Mouse (Mus musculus): ENCODE results near the gene Elovl7.

Gene Elovl7

DNA sequence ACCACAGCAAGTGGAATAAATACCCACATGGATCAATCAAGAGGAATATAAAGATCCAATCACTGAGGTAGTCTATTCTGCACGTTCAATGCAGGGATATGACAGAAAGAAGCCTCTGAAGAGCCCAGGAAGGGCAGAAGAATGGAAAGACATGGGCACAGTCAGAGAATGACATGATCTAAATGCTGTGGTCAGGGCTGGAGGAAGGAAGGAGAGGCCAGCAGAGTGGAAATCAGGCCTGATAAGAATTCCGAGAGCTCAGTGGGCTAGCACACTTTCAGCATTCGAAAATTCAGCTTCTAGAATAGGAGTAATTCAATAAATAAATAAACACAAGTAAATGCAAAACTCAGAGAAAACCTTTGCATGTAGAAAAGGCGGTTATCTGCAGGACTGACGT is 27.5 kb downstream of the Elovl7 start:
- no peak for DNase-seq (ENCODE audit: low read depth)

DNA sequence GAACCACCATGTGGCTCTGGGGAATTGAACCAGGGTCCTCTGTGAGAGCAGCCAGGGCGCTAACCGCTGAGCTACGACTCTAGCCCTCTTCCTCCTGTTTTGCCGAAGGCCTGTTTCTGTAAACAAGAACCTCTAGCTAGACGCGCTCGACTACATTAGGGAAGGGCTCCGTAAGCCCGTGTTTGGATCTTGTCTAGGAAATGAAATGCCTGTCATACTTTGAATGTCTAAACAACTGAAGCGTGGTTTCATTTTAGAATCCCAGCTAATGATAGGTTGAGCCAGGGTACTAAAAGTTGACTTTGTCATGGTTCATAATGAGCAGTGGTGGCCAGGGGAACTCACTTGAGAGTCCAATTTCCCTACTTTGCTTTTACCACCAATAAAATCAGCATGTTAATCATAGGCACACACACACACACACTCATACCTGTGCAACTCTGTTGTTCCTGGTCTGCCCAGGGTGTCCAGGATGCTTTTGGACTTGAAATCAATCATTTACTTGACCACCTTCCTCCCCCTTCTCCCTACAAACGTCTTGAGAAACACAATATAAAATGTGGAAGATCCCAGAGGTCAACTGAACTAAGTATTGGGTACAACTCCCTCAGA is 31.0 kb downstream of the Elovl7 start:
- DNase-seq (ENCODE audit: low read depth): no peak

- DNase-seq (ENCODE audit: low read depth): no peak
These were observed 36.9 kb downstream of the Elovl7 start for GRCm38 (mm10) chr13:108251106-108251505.

- DNase-seq (ENCODE audit: low read depth): no peak
These were observed 39.8 kb downstream of the Elovl7 start for GRCm38 (mm10) chr13:108253977-108254376.

DNA sequence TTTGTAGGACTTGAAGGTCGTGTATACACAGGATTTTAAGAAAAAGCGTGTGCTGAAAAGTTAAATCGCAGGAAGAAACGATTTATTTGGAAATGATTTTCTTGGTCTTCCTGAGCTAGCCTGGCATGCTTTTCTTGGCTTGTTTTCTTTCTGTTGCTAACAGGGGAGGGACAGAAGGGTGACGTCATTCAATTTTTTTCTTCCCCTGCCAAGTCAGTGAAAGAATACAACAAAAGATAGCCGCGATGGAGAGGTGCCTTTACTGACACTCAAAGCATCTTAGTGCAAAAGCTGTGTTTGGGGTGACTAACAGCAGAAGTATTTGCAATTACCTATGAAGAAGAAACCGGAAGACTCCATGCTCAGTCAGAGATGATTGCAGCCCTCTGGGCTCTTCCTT is 48.8 kb downstream of the Elovl7 start:
- DNase-seq (ENCODE audit: low read depth): no peak

- no peak for DNase-seq (ENCODE audit: low read depth)
These were observed 51.2 kb downstream of the Elovl7 start for GRCm38 (mm10) chr13:108265394-108265793.

GRCm38 (mm10) chr13:108267841-108268634 is 53.8 kb downstream of the Elovl7 start:
- no peak for DNase-seq (ENCODE audit: low read depth)

DNA sequence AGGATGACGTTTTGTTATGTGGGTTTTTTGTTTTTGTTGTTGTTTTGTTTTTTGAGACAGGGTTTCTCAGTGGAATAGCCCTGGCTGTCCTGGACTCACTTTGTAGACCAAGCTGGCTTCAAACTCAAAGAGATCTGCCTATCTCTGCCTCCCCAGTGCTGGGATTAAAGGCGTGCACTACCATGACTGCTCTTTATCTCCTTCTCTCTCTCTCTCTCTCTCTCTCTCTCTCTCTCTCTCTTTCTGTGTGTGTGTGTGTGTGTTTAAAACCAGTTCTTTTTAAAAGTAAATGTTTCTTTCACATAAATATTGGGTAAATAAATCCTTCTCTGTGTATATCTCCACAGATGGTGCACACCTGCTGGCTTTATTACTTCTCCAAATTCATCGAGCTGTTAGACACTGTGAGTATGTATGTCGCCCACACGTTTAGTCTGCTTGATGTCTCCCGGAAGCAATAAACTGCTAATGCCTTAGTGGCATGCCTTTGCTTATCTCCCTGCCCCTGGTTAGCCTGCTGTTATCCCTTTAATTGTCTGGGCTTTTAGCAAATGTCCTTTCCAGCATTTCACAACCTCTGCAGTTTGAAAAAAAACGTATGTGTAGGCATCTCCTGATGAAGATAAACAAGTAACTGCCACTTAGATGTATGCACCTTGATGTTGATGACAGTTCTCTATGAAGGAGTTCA is 57.4 kb downstream of the Elovl7 start:
- no peak for DNase-seq (ENCODE audit: low read depth)

DNA sequence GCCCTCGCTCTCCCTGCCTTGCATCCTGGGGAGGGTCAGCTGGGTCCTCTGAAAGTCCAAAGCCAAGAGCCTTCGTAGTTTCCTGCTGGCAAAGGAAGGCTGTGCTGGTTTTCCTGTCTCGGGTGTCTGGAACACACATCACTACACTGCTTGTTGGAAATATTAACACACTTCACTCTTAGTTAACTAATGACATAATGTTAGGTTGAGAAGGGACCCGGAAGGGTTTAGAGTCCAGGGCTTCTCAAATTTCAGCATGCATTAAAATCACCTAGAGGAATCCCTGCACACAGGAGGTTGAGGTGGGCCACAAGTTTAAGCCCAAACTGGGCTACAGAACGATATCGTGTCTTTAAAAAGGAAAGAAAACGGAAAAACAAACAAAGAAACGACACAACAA is 58.1 kb downstream of the Elovl7 start:
- no peak for DNase-seq (ENCODE audit: low read depth)

DNA sequence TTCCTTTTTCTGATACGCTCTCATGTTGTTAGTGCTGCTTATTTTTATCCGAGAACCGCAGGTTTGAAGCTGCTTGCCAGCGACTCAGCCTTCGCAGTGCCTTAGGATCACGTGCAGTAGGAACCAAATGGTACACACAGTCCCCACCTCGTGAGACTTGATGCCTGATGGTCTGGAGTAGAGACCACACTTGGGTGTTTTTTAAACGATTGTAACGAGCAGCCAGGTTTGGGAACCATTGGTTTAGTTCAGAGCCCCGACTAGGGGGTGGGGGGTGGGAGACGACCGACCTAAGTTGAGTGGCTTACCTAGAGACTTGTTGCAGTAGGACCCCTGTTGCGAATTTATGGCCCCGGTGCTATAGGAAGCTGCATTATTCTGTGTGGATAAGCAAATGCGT is 58.8 kb downstream of the Elovl7 start:
- no peak for DNase-seq (ENCODE audit: low read depth)

DNA sequence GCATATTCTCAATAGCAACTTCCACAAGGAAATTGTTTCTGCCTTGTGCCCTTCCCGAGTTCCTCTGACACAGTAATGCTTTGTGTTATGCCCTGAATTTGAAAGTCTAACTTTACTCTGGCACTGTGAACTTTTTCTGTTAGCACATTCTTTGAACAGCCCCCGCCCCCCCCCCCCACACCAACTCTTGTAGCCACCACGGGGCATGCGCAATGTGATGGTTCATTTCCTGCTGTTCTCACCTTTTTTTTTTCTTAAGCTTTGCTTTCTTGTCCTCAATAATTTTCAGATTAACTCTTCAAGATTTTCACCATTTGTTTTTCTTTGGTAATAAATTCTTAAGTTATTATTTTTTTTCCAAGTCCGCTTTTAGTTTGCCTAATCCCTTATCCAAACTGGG is 59.3 kb downstream of the Elovl7 start:
- DNase-seq (ENCODE audit: low read depth): peak; percentile 18

- no peak for DNase-seq (ENCODE audit: low read depth)
These were observed 62.4 kb downstream of the Elovl7 start for GRCm38 (mm10) chr13:108276561-108276960.

DNA sequence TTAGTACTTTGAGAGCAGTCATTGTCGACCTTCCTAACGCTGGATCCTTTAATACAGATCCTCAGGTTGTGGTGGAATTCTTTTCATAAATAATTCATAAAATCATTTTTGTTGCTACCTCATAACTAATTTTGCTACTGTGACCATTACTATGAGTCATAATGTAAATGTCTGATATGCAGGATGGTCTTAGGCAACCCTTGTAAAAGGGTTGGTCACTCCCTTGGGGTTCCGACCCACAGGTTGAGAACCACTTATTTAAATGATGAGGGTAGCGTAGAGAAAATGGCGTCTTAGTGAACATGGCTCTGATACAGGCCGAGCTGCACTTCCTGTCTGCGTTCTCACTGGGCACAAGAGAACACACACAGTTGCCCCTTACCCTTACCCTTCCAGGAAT is 63.1 kb downstream of the Elovl7 start:
- DNase-seq (ENCODE audit: low read depth): no peak

DNA sequence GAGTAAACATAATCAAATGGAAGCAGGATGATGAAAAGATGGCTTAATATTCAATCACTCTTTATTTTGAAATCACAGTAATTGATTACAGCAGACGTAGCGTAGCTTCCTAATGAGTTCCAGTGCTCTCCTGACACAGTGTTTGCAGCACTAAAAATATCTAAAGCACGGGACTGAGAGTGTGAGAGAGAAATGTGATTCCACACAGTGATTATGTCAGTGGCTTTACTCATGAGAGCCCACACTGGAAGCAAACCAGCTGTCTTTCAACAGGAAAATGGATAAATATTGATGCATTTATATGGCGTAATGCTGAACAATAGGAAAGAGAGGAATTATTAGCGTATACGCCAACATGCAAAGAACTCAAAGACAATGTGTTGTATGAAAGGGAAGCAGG is 64.4 kb downstream of the Elovl7 start:
- no peak for DNase-seq (ENCODE audit: low read depth)

- no peak for DNase-seq (ENCODE audit: low read depth)
These were observed 70.1 kb downstream of the Elovl7 start for GRCm38 (mm10) chr13:108284312-108284711.

- no peak for DNase-seq (ENCODE audit: low read depth)
These were observed 73.7 kb downstream of the Elovl7 start for GRCm38 (mm10) chr13:108287953-108288352.

- peak; percentile 43 for DNase-seq (ENCODE audit: low read depth)
These were observed 75.2 kb downstream of the Elovl7 start for GRCm38 (mm10) chr13:108289436-108289835.

DNA sequence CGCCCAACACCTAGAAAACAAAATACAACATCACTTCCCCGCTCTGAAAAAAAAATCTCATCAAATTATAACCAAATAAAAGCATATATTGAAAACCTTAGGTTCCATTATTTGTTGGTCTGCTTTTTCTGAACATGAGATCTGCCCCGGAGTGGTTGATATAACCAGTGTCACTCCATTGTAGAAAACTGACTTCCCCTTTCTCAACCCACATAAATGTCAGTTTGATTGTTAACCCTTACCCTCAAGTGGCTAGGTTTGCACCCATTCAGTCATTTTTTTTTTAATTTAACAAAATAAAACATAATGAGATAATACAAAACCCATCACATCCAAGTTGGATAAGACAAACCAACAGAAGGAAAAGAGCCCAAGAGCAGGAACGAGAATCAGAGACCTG is 76.1 kb downstream of the Elovl7 start:
- no peak for DNase-seq (ENCODE audit: low read depth)

DNA sequence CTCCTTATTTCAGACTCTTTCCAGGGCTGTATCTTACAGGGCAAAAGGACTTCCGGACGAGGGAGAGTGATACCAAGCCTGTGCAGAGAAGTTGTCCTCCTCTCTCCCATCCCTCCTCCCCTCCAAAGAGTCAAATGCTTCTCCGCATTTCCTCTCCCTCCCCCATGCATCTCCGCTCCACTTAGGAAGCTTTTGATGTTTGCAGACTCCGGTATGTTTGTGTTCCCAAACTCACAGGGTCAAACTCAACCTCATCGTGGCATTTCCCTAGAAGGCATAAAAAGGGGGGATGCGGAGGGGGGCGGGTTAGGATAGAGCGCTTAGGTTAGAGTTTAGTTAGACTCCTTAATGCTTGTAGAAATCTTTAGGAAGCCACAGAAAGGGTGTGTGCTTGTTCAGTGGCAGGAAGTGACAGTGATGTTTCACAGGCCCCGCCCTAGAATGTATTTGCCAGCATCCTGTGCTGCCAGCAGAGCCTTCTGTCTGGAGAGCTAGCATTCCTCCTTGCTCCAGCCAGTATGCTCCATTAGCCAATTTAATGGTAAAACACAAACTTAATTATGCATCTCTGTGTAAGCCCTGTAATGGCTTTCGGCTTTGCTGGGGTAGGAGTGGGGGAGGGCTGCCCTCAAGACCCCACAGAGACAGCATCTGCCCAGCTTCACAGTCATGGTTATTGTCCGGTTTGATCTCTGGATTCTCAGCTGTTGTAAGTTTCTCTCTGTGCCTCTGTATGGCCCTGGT is 83.3 kb downstream of the Elovl7 start:
- peak; percentile 88 for DNase-seq (ENCODE audit: low read depth)

GRCm38 (mm10) chr13:108298241-108298640 is 84.0 kb downstream of the Elovl7 start:
- DNase-seq (ENCODE audit: low read depth): peak; percentile 66

- DNase-seq (ENCODE audit: low read depth): no peak
These were observed 86.2 kb downstream of the Elovl7 start for GRCm38 (mm10) chr13:108300346-108300950.

DNA sequence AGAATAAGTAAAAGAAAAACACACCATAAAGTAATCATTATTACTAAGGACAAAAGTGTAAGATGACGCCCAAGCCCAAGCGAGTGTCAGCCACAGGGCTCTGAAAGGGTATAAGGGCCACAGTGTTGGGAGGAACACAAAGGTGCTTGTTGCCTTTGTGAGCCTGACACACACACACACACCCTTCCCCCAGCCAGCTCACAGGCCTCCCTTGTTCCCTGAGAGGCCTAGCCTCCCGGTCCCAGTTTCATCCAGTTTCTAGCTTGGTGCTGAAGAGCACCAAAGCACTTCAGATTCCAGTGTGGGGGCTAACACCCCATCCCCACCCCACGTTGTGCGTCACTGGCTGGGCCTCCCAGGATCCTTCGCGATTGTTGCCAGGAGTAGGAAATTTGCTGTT is 87.2 kb downstream of the Elovl7 start:
- no peak for DNase-seq (ENCODE audit: low read depth)

Data from induced T-regulatory cell, adult 2 months (primary cell).